Mouse (Mus musculus) embryo, embryonic 9.5 days (tissue): ENCODE measurements around the gene Sdc4.

ENCODE experiments used
- DNase-seq: peaks from one replicate; pipeline ENCODE4 v3.0.0-alpha.2; 2017; ENCODE audit errors: extremely low spot score

Gene Sdc4

GRCm38 (mm10) chr2:164443460-164444000, at the start of gene Sdc4:
TSS of gene Sdc4 (minus strand) at chr2:164443887.
- DNase-seq, result no peak

- DNase-seq, result no peak
Observed at GRCm38 (mm10) chr2:164487812-164488211, 44.1 kb upstream of the Sdc4 start.

- no peak for DNase-seq
Observed at GRCm38 (mm10) chr2:164487115-164487527, 43.4 kb upstream of the Sdc4 start.

- peak; percentile 40 for DNase-seq
Observed at GRCm38 (mm10) chr2:164486258-164487114, 42.8 kb upstream of the Sdc4 start.

- no peak for DNase-seq
Observed at GRCm38 (mm10) chr2:164485681-164486257, 42.1 kb upstream of the Sdc4 start, which contains the start of gene Dbndd2. TSS of gene Dbndd2 (plus strand) at chr2:164486106.

GRCm38 (mm10) chr2:164473624-164474023, 29.9 kb upstream of the Sdc4 start, which contains the start of gene Trp53tg5:
TSS of gene Trp53tg5 (minus strand) at chr2:164473724.
- DNase-seq, result no peak

GRCm38 (mm10) chr2:164470254-164470653, 26.6 kb upstream of the Sdc4 start:
- peak; percentile 59 for DNase-seq

- DNase-seq, result no peak
Observed at GRCm38 (mm10) chr2:164466787-164467186, 23.1 kb upstream of the Sdc4 start.

GRCm38 (mm10) chr2:164465161-164465560, 21.5 kb upstream of the Sdc4 start:
- DNase-seq, result no peak

GRCm38 (mm10) chr2:164460745-164461551, 17.3 kb upstream of the Sdc4 start, which contains the start of gene Gm20458:
TSS of gene Gm20458 (plus strand) at chr2:164460967.
- peak; percentile 96 for DNase-seq

- DNase-seq, result no peak
Observed at GRCm38 (mm10) chr2:164458535-164458934, 14.8 kb upstream of the Sdc4 start.

GRCm38 (mm10) chr2:164457942-164458341, 14.3 kb upstream of the Sdc4 start:
- no peak for DNase-seq

- peak; percentile 53 for DNase-seq
Observed at GRCm38 (mm10) chr2:164456864-164457300, 13.2 kb upstream of the Sdc4 start, which contains the start of gene Sys1. TSS of gene Sys1 (plus strand) at chr2:164456964.

GRCm38 (mm10) chr2:164456413-164456812, 12.7 kb upstream of the Sdc4 start:
- no peak for DNase-seq

GRCm38 (mm10) chr2:164455421-164456190, 11.9 kb upstream of the Sdc4 start:
- no peak for DNase-seq

- DNase-seq, result no peak
Observed at GRCm38 (mm10) chr2:164454846-164455245, 11.2 kb upstream of the Sdc4 start.

- no peak for DNase-seq
Observed at GRCm38 (mm10) chr2:164453887-164454500, 10.3 kb upstream of the Sdc4 start.

- no peak for DNase-seq
Observed at GRCm38 (mm10) chr2:164453047-164453757, 9.5 kb upstream of the Sdc4 start.

GRCm38 (mm10) chr2:164452000-164452676, 8.5 kb upstream of the Sdc4 start:
- no peak for DNase-seq
